Mouse (Mus musculus): ENCODE measurements around the gene Akap1.

- TF ChIP-seq CTCF (IDR thresholded peaks at IDR 0.05; ENCODE audit: insufficient read depth, low read length) (no peak), POLR2A (IDR thresholded peaks at IDR 0.05; ENCODE audit: borderline replicate concordance, extremely low read depth, low read depth, low read length) (no peak)
Observed at GRCm38 (mm10) chr11:88852806-88853205, 11.6 kb downstream of the Akap1 start.

Measured in lung, adult 2 months (tissue).